Mouse (Mus musculus) 416B (cell line): ENCODE measurements around the gene Prex1.

Experiments used
- DNase-seq: peaks from one replicate; pipeline ENCODE4 v3.0.0; 2011; ENCODE audit warnings: low read depth

Prex1 gene

DNA sequence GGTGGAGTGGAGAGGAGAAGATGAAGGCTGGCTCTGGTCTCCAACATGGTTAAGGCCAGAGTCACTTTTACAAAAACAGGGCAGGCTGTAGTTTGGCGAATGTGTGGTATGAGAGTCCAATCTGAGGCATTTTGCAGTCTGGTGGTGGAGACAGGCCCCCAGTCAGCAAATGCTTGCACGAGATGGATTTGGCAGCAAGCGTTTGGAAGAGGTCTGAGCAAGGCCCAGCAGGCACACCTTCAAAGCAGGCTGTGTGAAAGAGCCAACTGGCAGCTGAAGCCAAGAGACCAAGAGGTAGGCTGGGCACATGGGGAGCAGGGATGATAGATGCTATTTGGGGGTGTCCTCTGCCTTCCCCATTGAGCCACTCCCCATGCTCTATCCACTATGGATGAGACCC, 51.7 kb downstream of the Prex1 start:
- DNase-seq, result no peak

DNA sequence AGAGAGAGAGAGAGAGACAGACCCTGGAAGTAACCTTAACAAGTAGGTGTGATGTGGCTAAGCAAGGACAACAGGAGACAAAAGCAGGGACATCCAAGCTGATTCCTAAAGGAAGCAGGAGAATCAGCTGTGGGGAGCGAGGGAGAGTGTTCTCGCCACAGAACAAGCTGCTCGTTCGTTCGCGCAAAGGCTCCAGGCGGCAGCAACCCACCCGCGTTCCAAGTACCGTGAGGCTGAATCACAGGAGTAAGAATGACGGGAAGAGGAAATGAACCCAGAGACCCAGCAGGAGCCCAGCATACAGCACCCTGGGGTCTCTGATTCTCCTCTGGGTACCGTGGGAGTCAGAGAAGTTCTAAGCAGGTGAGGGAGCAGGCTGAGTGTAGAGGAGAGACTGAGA, 52.1 kb downstream of the Prex1 start:
- DNase-seq, result no peak

DNA sequence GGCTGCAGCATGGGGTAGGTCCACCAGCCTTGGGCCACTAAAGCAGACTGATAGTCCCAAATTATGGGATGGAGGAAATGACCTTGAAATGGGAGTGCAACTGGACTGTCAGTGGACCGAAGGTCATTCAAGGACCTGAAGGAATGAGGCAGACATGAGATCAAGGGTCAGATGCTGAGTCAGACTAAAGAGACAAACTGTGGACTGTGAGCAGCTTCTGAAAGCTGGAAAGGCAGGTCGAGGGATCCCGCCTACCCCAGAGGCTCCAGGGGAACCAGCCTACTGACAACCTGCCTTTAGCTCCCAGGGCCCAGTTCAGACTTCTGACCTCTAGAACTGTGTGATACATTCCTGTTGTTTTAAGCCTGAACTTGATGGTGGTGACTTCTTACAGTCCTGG, 55.3 kb downstream of the Prex1 start:
- DNase-seq, result no peak

DNA sequence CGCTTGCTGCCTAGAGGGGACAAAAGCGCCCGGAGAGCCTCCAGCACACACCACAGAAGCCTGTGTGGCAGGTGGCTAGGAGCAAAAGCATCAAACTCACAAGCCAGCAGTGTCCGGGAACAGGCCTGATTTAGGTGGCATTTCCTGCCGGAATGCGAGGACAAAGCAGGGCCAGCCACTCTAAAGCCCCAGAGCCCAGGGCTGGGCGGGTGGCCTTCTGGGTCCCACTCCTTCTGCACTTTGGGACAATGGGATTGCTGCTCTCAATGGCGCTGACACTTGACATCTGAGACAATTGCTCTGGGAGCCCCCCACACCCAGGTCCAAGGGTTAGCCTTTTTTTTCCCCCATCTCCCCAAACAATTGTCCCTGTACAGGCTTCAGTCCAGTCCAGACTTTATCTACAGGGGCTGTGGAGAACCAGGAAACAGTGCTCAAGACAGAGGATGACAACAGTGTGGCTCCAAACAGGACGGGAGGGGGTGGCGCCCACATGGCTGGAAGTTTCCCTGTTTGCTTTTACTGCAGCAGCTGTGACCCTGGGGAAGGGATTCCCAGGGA, 56.1 kb downstream of the Prex1 start:
- DNase-seq, result no peak

DNA sequence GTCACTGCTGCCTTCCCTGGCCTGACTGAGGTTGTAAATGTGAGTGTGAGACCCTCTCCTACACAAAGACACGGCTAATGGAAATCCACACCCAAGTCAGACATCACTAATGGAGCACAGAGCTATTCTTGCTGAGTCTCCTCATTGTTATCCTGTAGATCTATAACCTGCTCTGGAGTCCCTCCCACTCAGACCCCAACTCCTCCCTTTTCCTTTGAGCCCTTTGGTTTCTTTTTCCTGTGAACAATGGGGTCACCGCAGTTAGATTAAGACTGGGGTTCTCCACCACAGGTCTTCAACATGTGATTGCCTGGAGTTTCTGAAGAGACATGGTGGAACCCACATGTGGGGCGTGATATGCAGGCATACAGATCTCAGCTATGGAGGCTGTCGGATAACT, 57.0 kb downstream of the Prex1 start:
- peak; percentile 88 for DNase-seq

DNA sequence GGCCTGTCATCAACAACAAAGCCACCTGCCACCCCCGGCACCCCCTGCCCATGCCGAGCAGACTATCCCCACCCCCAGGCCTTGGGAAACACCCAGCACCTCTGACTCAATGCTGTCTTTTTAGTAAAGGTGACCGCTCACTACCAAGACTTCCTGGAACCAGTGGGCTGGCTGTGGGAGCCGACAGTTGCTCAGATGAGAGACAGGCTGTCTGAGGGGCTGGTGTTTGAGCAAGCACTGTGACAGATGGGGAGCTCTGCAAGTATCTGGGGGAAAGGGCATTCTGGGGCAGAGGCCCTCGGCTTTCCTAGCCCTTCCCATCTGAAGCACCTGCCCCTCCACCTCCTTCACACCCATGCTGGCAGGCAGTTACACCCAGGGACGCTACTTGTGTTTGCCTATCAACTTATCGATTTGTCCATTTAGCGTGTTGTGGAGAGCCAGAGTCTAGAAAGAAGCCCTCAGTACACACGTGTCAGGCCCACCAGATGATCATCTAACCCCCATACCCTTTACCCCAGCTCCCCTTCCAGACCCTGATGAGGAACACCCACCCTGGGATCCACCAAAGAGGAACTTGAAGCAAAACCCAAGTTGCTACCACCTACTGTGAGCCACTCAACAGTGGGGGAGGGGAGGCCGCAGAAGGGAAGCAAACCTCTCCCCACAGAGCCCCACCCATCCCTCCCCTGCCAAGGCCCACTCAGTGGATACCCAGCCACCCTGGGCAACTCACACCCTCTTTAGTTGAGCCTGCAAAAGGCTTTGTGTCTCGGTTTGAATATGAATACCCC, 57.7 kb downstream of the Prex1 start:
- DNase-seq, result peak; percentile 48

DNA sequence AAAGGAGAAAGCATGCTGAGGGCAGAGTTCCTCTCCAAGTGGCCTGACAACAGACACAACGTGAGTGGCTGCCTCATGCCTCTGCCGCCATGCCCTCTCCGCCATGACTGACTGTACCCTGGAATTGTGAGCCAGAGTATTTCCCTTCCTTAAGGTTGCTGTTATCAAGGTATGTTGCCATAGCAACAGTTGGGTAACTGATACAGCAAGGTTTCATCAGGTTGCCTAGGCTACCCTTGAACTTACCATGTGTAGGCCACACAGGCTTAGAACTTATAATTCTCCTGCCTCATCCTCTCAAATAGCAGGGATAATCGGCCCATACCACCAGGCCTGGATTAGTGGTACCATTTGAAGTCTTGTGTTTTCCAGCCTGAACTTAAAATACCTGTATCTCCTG, 58.3 kb downstream of the Prex1 start:
- DNase-seq, result no peak

DNA sequence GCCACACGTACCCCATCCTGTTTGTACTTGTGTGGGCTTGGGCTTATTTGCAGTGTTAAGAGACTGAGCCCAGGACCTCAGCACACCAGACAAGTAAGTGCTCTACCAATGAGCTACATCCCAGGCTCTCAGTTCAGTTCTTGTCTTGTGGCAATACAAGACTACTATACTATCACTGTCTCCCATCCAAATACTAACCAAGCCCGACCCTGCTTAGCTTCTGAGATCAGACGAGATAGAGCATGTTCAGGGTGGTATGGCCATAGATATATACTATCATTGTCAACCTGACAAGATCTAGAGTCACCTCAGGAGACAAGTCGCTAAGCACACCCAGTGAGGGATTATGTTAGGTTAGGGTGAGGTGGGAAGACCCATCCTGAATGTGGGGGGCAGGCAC, 58.8 kb downstream of the Prex1 start:
- peak; percentile 25 for DNase-seq

DNA sequence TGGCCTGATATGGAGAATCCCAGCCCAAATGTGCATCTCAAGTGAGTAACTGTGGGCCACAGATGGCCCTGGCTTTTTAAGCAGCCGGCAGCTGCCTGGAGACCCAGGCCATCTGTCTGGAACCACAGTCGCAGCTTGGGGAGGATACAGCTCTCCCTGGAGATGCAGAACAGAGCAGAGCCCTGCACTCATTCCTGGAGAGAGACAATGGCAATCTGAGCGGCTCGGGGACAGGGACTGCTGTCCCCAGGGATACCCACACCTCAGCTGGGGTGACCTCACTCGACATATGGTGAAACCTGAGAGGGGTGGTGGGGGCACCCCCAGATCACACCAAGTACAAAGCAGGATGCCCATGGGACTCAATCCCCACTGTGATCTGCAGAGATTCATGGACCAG, 60.1 kb downstream of the Prex1 start:
- no peak for DNase-seq

DNA sequence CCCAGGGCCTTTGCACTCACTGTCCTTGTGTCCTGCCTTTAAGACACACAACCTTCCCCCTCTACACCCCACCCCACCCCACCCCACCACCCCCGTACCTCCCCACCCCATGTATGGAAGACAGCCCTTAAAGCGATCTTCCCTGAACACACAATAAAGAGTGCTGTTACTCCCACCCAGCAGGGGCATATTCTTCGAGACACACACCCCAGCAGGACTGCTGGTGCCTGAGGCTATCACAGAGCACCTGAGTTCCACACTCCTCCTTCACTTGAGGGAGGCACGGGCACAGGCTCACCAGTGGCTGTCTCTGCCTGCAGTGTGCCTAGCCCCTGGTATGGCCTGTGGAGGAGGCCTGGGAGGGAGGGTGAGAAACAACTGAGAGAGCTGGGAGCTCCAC, 61.0 kb downstream of the Prex1 start:
- DNase-seq, result no peak

DNA sequence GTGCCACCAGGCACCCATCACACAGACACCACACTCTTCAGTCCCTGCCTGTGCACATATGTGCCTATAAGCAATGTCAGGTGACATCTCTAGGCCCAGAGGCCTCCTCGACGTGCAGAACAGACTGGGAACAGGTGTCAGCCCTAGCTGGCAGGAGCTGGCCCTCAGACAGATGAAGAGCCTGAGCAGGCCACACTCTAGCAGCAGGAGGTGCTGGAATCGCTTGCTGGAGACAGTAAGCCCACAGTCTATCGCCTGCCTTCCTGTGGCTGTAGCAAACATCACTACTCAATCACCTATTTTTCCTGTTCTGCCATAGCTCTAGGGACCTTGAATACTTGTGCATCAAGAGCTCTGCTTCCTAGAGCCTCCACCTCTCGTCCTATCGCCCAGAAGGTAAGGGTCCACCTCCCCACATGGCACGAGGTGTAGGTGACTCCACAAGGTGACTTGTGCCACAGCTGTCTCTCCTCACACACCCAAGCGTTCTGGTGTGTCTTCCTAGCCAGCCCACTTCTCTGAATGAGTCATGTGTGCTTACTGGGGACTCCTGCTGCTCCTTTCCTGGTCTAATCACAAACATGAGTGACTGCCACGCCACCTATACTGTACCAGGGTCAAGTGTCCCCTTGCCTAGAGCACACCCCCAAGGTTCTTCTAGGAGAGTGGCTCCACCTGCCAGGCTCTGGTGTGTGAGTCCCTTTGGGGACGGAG, 62.2 kb downstream of the Prex1 start:
- DNase-seq, result peak; percentile 29

DNA sequence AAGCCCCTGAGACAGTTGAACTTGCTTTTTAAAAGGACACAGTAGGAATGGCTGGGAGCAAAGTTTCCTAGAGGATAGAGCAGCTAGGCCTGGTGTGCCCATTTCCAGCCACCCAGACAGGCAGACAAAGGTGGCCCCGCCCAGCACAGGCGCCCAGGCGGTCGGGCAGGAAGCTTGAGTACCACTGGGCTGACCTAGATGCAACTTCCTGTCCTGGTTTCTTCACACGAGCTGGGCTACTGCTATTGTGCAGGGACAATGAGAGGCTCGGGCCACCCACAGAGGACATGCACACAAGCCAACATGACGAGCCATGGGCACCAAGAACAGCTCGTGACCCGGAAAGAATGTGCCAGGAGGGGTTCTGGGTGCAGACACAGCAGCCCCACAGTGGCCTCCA, 63.2 kb downstream of the Prex1 start:
- DNase-seq, result peak; percentile 77

DNA sequence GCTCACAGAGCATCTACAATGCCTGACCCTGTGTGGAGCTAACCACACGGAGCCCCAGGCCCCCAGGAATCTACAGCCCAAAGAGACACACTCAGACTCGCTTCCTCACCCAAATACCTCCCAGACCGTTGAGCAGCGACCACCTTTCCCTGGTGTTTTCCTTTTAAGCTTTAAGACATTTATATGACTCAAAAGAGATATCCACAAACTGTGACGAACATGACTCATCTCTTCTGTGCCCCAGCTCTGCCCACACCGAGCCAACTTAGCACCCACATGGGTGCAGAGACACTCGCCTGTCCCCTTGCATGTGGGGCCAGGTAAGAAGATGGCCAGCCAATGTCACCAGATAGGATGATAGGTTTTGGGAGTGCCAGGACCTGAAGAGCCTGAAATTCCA, 66.4 kb downstream of the Prex1 start:
- DNase-seq, result peak; percentile 68

DNA sequence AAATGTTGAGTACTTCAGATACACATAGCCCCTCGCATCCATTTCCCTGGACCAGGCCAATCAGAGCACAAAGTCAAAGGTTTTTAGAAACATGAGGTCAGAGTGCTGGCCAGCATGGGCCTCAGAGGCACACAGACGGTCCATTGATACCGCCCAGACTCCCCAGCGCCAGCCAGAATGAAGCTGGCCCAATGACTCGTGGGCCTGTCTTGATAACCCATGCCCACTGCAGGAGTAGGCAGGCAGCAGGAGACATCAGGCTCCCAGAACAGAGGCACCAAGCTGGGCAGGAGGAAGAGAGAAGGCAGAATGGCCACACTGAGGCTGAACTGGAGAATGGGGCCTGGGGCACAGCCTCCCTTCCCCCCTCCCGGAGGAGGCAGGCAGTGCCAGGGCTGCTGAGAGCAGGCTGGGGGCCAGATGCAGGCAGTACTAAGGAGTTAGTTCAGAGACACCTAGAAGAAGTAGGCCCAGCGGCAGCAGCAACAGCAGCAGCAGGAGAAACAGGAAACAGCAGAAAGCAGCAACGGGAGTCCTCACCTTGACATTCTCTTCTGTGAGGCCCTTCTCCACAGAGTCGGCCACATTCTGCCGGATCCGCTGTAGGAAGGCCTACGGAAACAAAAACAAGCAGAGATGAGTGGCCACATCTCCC, 67.1 kb downstream of the Prex1 start:
- no peak for DNase-seq

DNA sequence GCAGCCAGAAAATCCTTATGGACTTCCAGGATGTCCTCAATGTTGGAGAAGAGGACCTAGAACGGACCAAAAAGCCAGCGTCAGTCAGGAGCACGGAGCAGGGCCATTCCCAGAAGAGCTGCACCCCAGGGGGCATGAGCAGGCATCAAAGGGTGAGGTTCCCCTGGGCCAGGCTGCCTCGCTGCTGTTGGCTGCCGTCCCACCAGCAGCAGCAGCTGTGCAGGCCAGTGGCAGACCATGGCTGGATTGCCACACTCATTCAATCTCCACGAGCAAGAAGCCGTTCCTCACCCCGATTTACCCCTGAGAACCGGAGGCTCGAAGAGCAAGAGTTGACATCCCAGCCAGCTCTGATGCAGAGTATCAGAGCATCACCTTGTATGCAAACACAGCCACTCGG, 68.8 kb downstream of the Prex1 start:
- DNase-seq, result no peak

DNA sequence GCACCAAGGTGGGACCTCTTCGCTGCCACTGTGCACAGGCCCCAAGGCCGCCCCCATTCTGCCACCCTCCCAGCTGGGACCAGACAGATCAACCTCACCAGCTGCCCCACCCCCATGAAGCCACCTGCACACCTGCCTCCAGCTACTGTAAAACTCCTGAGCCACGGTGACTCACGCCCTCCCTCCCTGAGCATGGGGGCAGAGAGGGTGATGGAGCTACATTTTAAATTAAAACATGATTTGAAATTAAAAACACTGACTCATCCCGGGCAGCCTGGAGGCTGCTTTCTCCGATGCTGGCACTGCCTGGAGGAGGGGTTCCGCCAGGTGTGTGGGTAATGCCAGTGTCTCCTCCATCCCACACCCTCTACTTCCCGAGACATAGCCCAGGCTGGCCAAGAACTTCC, 71.0 kb downstream of the Prex1 start:
- no peak for DNase-seq

DNA sequence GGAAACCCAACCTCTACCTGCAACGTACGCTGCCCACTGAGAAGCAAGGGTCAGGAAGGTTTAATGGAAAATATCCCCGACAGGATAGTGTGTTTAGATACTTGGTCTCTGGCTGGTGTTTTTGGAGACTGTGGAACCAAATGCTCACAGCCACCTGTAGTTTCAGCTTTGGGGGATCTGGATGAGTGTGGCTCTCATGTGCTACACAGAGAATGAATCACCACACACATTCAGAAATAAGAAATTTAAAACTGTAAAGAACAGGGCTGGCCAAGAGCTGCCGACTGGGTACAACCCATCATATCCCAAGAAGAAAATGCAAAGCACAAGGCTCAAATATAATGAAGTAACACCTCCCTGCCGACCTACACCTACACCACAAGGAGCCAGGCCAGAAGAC, 73.9 kb downstream of the Prex1 start:
- DNase-seq, result no peak

DNA sequence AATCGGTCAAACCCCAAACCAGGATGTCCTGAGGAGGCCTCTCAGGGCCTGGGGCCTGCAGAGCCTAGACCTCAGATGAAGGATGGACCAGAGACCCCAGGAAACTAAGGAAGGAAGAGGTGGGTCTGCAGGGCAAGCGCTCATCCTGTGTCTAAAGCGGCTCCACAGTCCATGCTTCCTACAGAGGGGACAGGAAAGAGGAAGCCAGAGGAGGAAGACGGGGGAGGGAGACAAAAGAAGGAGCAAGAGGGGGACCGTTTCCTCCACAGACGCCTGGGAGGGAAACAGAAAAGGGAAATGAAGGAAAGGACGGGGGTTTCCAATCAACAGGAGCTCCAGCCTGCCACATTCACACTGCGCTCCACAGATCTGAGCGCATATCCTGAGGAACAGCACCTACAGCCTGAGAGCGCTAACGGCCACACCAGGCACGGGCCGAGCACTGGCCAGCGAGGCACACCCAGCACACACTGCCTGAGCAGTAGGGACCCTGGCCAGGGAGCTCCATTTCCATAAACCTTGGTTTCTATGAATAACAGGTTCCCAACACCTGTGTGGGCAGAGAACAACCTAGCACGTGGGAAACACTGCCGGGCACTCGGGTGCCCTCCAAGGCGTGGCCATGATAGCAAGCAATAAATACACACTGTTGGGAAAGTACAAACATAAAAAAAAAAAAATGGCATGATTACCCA, 74.5 kb downstream of the Prex1 start:
- no peak for DNase-seq

DNA sequence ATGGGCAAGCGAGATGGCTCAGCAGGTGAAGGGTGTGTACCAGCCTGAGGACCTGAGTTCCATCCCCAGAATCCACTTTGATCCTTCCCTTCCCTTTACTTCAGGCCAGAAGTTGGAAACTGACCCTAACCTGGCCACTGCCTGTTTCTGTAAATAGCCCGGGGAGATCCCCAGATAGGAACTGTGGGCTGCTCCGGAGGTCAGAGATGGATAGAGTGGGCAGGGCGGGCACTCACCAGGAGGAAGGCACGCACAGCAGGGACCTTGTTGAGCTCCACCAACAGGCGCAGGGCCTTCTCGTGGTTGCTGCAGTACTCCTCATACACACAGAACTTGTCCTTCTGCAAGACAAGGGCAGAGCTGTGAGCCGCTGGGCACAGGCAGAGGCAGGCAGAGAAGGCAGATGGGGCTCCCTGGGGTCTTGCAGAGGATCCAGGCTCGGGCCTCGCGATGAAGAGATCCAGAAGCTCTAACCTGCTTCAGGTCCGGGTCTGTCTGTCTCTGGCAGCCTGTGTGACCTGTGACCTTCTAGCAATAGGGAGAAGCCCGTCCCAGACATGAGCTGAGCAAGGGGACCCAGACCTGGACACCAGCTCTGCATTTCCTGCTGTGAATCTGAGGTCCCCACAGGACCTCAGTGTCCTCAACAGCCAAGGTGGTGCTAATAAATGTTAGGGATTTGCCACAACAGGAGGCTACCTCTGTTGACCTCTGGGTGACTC, 75.4 kb downstream of the Prex1 start:
- no peak for DNase-seq

DNA sequence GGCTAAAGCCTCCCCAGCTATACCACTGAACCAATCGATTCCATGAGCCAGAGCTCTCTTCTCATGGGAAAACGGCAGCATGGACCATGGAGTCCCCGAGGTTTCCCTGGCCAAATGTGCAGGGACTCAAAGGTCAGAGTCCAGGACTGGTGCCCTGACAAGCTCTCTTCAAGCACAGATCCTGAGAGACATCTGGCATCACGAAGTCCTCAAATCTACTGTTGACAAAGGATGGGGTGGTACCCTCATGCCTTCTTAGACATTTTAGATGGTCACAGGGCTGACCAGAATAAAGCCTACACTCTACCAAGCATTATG, 76.0 kb downstream of the Prex1 start:
- DNase-seq, result no peak

DNA sequence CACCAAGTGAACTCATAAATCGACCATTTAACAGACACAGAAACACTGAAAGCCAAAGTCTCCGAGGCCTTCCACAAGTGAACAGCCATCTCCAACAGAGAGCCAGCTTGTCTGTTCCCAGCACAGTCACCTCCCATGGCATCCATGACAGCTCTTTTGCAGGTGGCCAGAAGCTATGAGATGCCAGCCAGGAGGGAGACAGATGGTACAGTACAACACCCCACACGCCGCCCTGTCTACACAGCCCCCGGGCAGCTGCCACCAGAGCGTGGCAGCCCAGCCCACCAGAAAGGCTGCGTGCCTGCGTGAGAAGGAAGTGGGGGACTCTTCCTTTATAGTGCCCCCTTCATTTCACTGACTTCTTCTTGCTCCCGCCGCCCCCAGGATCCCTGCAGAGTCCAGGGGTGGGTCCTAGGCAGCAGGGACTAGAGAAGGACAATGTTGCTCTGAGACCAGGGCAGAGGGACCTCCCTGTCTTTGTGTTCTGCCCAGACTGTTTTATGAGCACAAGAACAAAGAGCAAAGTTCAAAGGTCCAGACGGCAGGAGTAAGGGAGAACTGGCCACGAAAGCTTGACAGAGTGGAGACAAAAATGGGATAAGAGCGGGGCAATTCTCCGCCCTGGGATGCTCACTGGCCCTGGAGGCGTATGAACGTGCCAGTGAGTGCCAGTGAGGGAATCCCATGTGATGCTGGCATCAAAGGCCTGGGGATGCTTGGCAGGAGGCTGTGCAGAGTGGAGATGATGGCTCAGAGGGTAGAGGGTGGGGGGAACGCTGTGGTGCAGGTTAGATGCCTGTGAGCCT, 76.6 kb downstream of the Prex1 start:
- no peak for DNase-seq
